Mouse (Mus musculus) hindlimb bud, embryonic 11.5 days (tissue): Measurements from ENCODE around the gene Card6.

Experiments
- DNase-seq: peaks from one replicate; pipeline ENCODE4 v3.0.0-alpha.2; 2012; ENCODE audit warnings: low read depth, low spot score; ENCODE audit errors: extremely low spot score

Gene Card6

GRCm38 (mm10) chr15:5107686-5108654, at the start of gene Card6:
TSS of gene Card6 (minus strand) at chr15:5108539.
- DNase-seq, result no peak

- DNase-seq, result no peak
These were observed 49.0 kb upstream of the Card6 start for GRCm38 (mm10) chr15:5157386-5157785.

- no peak for DNase-seq
These were observed 48.0 kb upstream of the Card6 start for GRCm38 (mm10) chr15:5156355-5156754.

- DNase-seq, result no peak
These were observed 46.8 kb upstream of the Card6 start for GRCm38 (mm10) chr15:5155093-5155492.

GRCm38 (mm10) chr15:5154621-5155020, 46.3 kb upstream of the Card6 start:
- no peak for DNase-seq

- DNase-seq, result no peak
These were observed 43.8 kb upstream of the Card6 start for GRCm38 (mm10) chr15:5152171-5152570.

GRCm38 (mm10) chr15:5149187-5149586, 40.8 kb upstream of the Card6 start:
- no peak for DNase-seq

- DNase-seq, result no peak
These were observed 37.0 kb upstream of the Card6 start for GRCm38 (mm10) chr15:5145196-5145945.

- no peak for DNase-seq
These were observed 35.9 kb upstream of the Card6 start for GRCm38 (mm10) chr15:5144021-5144778.

- DNase-seq, result no peak
These were observed 35.2 kb upstream of the Card6 start, which contains the start of gene Prkaa1 for GRCm38 (mm10) chr15:5143361-5144020. TSS of gene Prkaa1 (plus strand) at chr15:5143861.

- no peak for DNase-seq
These were observed 34.4 kb upstream of the Card6 start for GRCm38 (mm10) chr15:5142714-5143113.

- DNase-seq, result no peak
These were observed 33.7 kb upstream of the Card6 start for GRCm38 (mm10) chr15:5142047-5142446.

- DNase-seq, result no peak
These were observed 32.0 kb upstream of the Card6 start for GRCm38 (mm10) chr15:5140357-5140756.

GRCm38 (mm10) chr15:5139863-5140262, 31.5 kb upstream of the Card6 start:
- no peak for DNase-seq

GRCm38 (mm10) chr15:5139366-5139765, 31.0 kb upstream of the Card6 start:
- no peak for DNase-seq

- no peak for DNase-seq
These were observed 29.9 kb upstream of the Card6 start for GRCm38 (mm10) chr15:5138021-5138856.

GRCm38 (mm10) chr15:5134945-5135483, 26.7 kb upstream of the Card6 start:
- DNase-seq, result no peak

- no peak for DNase-seq
These were observed 25.8 kb upstream of the Card6 start for GRCm38 (mm10) chr15:5134179-5134578.

GRCm38 (mm10) chr15:5133301-5133700, 25.0 kb upstream of the Card6 start:
- no peak for DNase-seq
